In genomic region chrX:139219017-139219416, GRCm38 (mm10) we compare ENCODE assay signal across 9 mouse cellular contexts. TPM values are rescaled to one million over a fixed set of nuclear protein-coding genes. Genes with fewer than 3 reads are reported as not detected.
A peak's percentile ranks its signal among the peaks of the same experiment; 100 is the strongest.
DNase-seq lines count a peak whose midpoint lies in the region; ATAC-seq lines count a peak whose summit lies in the region.
"Had no signal": no experiment of that assay in that cellular context is flagged by ENCODE, and none has a peak within 500 bp of the region (broad histone marks: within the 10 kb centered on the region; RNA-seq: fewer than 3 reads in every experiment).

No protein-coding gene starts in this region.

- ATAC-seq in forebrain, embryonic 11.5 days (replicated peaks; ENCODE audit: low FRiP score) = no peak; the same call in 1 of the 2 replicates
- no peak for ATAC-seq in forebrain, embryonic 13.5 days
- ATAC-seq in kidney, embryonic 14.5 days (ENCODE audit: low FRiP score, low TSS enrichment) = 0 out of 2 replicates have a peak, but pooled peaks have one; percentile 29

- DNase-seq in forebrain, embryonic 11.5 days (ENCODE audit: low spot score) = peak; percentile 52
- DNase-seq in thymus, postnatal 0 days (ENCODE audit: low spot score) = peak; percentile 62
- DNase-seq in thymus, postnatal 36 days = no peak
- peak; percentile 22 to 42 for DNase-seq in cerebellum, postnatal 4 days (ENCODE audit: low spot score in 2 of 2)
- DNase-seq in lung, postnatal 10 days = peak; percentile 61
- peak; percentile 22 for DNase-seq in skeletal muscle tissue, adult 2 months (ENCODE audit: low read depth, low spot score)

- H3K9ac ChIP-seq in forebrain, embryonic 11.5 days (ENCODE audit: low read length) = no peak overlapping the region
- no peak overlapping the region for H3K9ac ChIP-seq in forebrain, embryonic 13.5 days
- H3K9ac ChIP-seq in kidney, embryonic 14.5 days (ENCODE audit: low read depth, low read length) = no peak overlapping the region

- no peak overlapping the region for H3K4me3 ChIP-seq in forebrain, embryonic 11.5 days (ENCODE audit: low read depth, low read length)
- no peak overlapping the region for H3K4me3 ChIP-seq in forebrain, embryonic 13.5 days
- H3K4me3 ChIP-seq in kidney, embryonic 14.5 days (ENCODE audit: low read length) = no peak overlapping the region

- no peak overlapping the region for H3K4me2 ChIP-seq in forebrain, embryonic 11.5 days (ENCODE audit: low read depth, low read length, severe bottlenecking)
- H3K4me2 ChIP-seq in forebrain, embryonic 13.5 days = no peak overlapping the region
- no peak overlapping the region for H3K4me2 ChIP-seq in kidney, embryonic 14.5 days (replicated peaks; ENCODE audit: low read depth, low read length)

- no peaks in the 10 kb centered on the region for H3K27me3 ChIP-seq in forebrain, embryonic 11.5 days (ENCODE audit: control insufficient read depth, insufficient read depth, low read length)
- H3K27me3 ChIP-seq in forebrain, embryonic 13.5 days = no peaks in the 10 kb centered on the region
- no peaks in the 10 kb centered on the region for H3K27me3 ChIP-seq in kidney, embryonic 14.5 days (ENCODE audit: control insufficient read depth, insufficient read depth, low read length)

- no peak overlapping the region for H3K27ac ChIP-seq in forebrain, embryonic 11.5 days (ENCODE audit: low read depth, low read length)
- H3K27ac ChIP-seq in forebrain, embryonic 13.5 days = no peak overlapping the region
- no peak overlapping the region for H3K27ac ChIP-seq in kidney, embryonic 14.5 days (ENCODE audit: low read depth, low read length)

- H3K36me3 ChIP-seq in forebrain, embryonic 11.5 days (ENCODE audit: control insufficient read depth, insufficient read depth, low read length) = no peaks in the 10 kb centered on the region
- H3K36me3 ChIP-seq in forebrain, embryonic 13.5 days (ENCODE audit: poor library complexity, severe bottlenecking) = no peaks in the 10 kb centered on the region
- no peaks in the 10 kb centered on the region for H3K36me3 ChIP-seq in kidney, embryonic 14.5 days (ENCODE audit: control insufficient read depth, insufficient read depth, low read length)

- WGBS in forebrain, embryonic 11.5 days = 38% methylated on average over 2 of the region's 2 CpGs
- WGBS in forebrain, embryonic 13.5 days = 26% methylated on average over 2 of the region's 2 CpGs
- WGBS in kidney, embryonic 14.5 days = 32% methylated on average over 2 of the region's 2 CpGs

- no peaks in the 10 kb centered on the region for H3K4me1 ChIP-seq in forebrain, embryonic 11.5 days (replicated peaks; ENCODE audit: control insufficient read depth, insufficient read depth, low read length)
- no peaks in the 10 kb centered on the region for H3K4me1 ChIP-seq in forebrain, embryonic 13.5 days
- H3K4me1 ChIP-seq in kidney, embryonic 14.5 days (ENCODE audit: control insufficient read depth, insufficient read depth, low read length) = no peaks in the 10 kb centered on the region

- H3K9me3 ChIP-seq in forebrain, embryonic 11.5 days (ENCODE audit: control insufficient read depth, low read length) = no peaks in the 10 kb centered on the region
- no peaks in the 10 kb centered on the region for H3K9me3 ChIP-seq in forebrain, embryonic 13.5 days (replicated peaks)
- H3K9me3 ChIP-seq in kidney, embryonic 14.5 days (ENCODE audit: control insufficient read depth, low read length) = no peaks in the 10 kb centered on the region

RNA-seq across cellular contexts. Expression of gene Mum1l1, which starts 9.2 kb away (rescaled TPM):
- 19.9 and 21.7 TPM in 2 replicates for polyA plus RNA-seq in forebrain, embryonic 11.5 days (2014; fragmentation: Nextera tagmentation; extraction: Ambion mirVana)
- polyA plus RNA-seq in forebrain, embryonic 13.5 days (2015; fragmentation: Nextera tagmentation; extraction: Ambion mirVana) = 11.2 and 14.4 TPM in 2 replicates
- 2.5 and 3.1 TPM in 2 replicates for polyA plus RNA-seq in thymus, postnatal 0 days (2015; fragmentation: Nextera tagmentation; extraction: Ambion mirVana)
- 15.0 and 17.2 TPM in 2 replicates for polyA plus RNA-seq in kidney, embryonic 14.5 days (2014; fragmentation: Nextera tagmentation; extraction: Ambion mirVana)

RNA-seq across cellular contexts. Expression of gene 4933428M09Rik, which starts 40.0 kb away (rescaled TPM):
- not detected in 2 replicates for polyA plus RNA-seq in forebrain, embryonic 11.5 days (2014; fragmentation: Nextera tagmentation; extraction: Ambion mirVana)
- not detected in 2 replicates for polyA plus RNA-seq in forebrain, embryonic 13.5 days (2015; fragmentation: Nextera tagmentation; extraction: Ambion mirVana)
- polyA plus RNA-seq in thymus, postnatal 0 days (2015; fragmentation: Nextera tagmentation; extraction: Ambion mirVana) = not detected in 2 replicates
- polyA plus RNA-seq in kidney, embryonic 14.5 days (2014; fragmentation: Nextera tagmentation; extraction: Ambion mirVana) = not detected in 2 replicates
- polyA plus RNA-seq: gonadal fat pad, adult 2 months had no signal

Comparison
In these comparisons a context has a peak if more than half of its experiments do, and no peak if none do; other contexts are left out.
1. DNase-seq: peak in forebrain, embryonic 11.5 days (single experiment), thymus, postnatal 0 days (single experiment), cerebellum, postnatal 4 days (2 of 2), lung, postnatal 10 days (single experiment) and skeletal muscle tissue, adult 2 months (single experiment); none in thymus, postnatal 36 days (0 of 2).